Mouse (Mus musculus) heart, adult 2 months (tissue): ENCODE measurements at regions not wholly inside any gene's neighbourhood (a gene's known extent, or its start where the extent isn't known, plus 50 kb on each side); places are given as distances from the start of the nearest gene placed in this dataset.
A peak's percentile ranks its signal among the peaks of the same experiment; 100 is the strongest.

Experiments
- DNase-seq, 2 experiments: peaks; one replicate each; pipeline ENCODE4 v3.0.0; 2021
- H3K27ac ChIP-seq: fragments of 200-600 bp; 2 replicates; pipeline ENCODE4 v1.8.1; 2022
- H3K27me3 ChIP-seq: fragments of 200-500 bp; 2 replicates; pipeline ENCODE4 v1.6.1; 2012; ENCODE audit warnings: mild to moderate bottlenecking, low read length, inconsistent platforms, mixed read lengths; ENCODE audit not compliant: control insufficient read depth, insufficient read depth
- H3K36me3 ChIP-seq: fragments of 200-500 bp; 2 replicates; pipeline ENCODE4 v1.6.1; 2012; ENCODE audit warnings: low read length, inconsistent platforms; ENCODE audit not compliant: control insufficient read depth, insufficient read depth
- H3K4me1 ChIP-seq: fragments of 200-500 bp; 2 replicates; pipeline ENCODE4 v1.6.1; 2011; ENCODE audit warnings: low read length; ENCODE audit not compliant: control insufficient read depth, insufficient read depth
- H3K4me3 ChIP-seq: fragments of 200-600 bp; 2 replicates; pipeline ENCODE4 v1.8.1; 2022
- H3K79me2 ChIP-seq: fragments of 200-500 bp; replicated peaks from 2 replicates; pipeline ENCODE4 v1.6.1; 2012; ENCODE audit warnings: mild to moderate bottlenecking, inconsistent platforms, low read length, moderate library complexity, mixed read lengths; ENCODE audit not compliant: control insufficient read depth, insufficient read depth
- H3K9ac ChIP-seq: fragments of 200-500 bp; 2 replicates; pipeline ENCODE4 v1.6.1; 2012; ENCODE audit warnings: low read depth, mild to moderate bottlenecking, control low read depth, inconsistent platforms, low read length, mixed read lengths
- CTCF ChIP-seq: fragments of 200-600 bp; IDR thresholded peaks from 2 replicates; pipeline ENCODE4 v1.8.1; 2022; ENCODE audit warnings: antibody characterized with exemption, mild to moderate bottlenecking, moderate library complexity
- EP300 ChIP-seq: fragments of 200-500 bp; IDR thresholded peaks from 2 replicates; pipeline ENCODE4 v1.6.1; 2011; ENCODE audit warnings: low read depth, low read length, control low read depth; ENCODE audit not compliant: insufficient read depth
- POLR2A ChIP-seq: fragments of 200-500 bp; IDR thresholded peaks from 2 replicates; pipeline ENCODE4 v1.6.1; 2011; ENCODE audit warnings: mild to moderate bottlenecking, low read depth, low read length, control low read depth; ENCODE audit not compliant: insufficient read depth
- WGBS: fragments of 180-500 bp; shearing (Covaris S2); methylation state at CpG from one replicate; pipeline ENCODE4 v1.1.7; 2018; 5-methylcytosine and 5-hydroxymethylcytosine counted together
- intact Hi-C: fragments of 180-260 bp; cut with DNase I; formaldehyde crosslinking; loops from one replicate; pipeline ENCODE4 v1.15.1; 2025

DNA sequence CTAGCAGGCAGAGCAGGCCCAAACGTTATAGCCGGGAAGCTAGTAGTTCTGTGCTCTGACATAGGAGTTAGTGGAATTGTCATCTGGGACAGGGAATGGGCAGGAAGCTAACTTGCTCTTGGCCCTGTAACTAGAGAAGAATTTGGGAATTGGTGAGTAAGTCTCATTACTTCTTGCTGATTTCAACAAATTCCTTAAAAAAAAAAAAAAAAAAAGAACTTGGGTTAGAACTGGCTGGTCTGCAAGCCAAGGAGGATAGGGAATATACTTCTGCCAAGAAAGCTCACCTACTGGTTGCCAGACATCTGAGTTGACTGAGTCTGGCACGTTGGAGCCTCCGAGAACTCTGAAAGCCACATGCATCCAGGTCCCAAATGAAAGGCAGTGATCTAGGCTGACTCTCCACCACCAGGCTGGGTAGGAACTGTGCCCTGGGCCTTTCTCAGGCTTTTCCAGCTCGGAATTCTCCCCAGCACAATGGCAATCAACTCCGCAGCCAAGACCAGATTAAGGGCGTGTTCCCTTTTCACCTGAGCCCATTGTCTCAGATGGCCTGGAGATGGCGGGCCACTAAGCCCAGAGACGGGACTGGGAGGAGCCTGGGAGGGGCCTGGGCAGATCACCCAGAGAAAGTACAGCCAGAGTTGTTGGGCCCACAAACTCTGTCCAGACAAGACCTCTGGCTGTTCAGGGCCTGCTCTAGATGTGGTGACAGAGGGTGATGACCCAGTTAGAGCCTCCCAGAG is 155.9 kb upstream of the Haao start:
- H3K9ac ChIP-seq, result no peak overlapping the region
- WGBS, result 49% methylated on average over 9 of the region's 9 CpGs
- peak overlapping the region; percentile 57 for H3K27ac ChIP-seq
- intact Hi-C loops, result no loop called here
- no peak overlapping the region for H3K4me3 ChIP-seq
- peaks cover 9% of the 10 kb centered on the region for H3K4me1 ChIP-seq
- H3K27me3 ChIP-seq, result no peaks in the 10 kb centered on the region
- no peaks in the 10 kb centered on the region for H3K79me2 ChIP-seq
- TF ChIP-seq CTCF, result peak; percentile 24
- TF ChIP-seq EP300, result no peak
- DNase-seq, result peak; percentile 66 to 67
- no peaks in the 10 kb centered on the region for H3K36me3 ChIP-seq

DNA sequence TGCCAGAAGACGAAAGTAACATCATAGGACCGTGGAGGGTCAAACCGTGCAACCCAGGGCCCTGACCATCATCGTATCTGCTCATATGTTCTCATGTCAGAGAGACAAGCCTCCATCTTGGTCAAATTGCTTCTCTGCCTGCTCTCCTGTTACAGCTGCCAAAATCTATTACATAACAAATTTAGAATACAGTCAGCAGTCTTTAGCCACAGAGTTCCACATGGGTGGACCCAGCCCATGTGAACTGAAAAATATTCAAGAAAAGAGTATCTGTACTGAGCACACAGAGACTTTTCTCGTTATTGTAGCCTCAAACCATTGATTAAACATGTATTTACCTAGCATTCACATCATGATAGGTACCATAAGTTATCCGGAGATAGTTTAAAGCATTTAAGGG is 155.2 kb upstream of the Haao start:
- Histone ChIP-seq H3K4me1 (peaks cover 9% of the 10 kb centered on the region), H3K9ac (no peak overlapping the region), H3K79me2 (no peaks in the 10 kb centered on the region), H3K27me3 (no peaks in the 10 kb centered on the region), H3K4me3 (no peak overlapping the region), H3K36me3 (no peaks in the 10 kb centered on the region), H3K27ac (peak overlapping the region; percentile 57; the same call in 1 of the 2 replicates)
- WGBS, result 91% methylated on average over 6 of the region's 6 CpGs
- no peak for DNase-seq
- intact Hi-C loops, result no loop called here
- TF ChIP-seq CTCF, result no peak
- TF ChIP-seq POLR2A, result no peak
- no peak for TF ChIP-seq EP300

DNA sequence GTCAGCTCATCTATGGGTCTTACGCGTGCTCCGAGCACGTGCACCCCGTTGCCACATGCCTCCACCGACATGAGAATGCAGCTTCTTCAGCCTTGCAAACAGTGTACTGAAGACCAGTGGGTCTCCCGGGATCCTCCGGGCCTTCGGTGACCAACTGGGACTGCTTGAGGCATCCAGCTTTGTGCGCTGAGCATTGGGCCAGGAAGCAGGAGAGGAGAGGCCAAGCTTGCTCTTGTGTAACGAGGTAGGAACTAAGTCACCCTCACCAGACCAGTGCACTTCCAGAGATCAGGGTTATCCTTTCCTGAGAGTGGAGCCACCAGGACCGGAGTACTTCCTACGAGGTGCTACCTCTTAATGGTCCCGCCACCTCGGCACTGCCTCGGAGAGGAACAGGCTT is 154.6 kb upstream of the Haao start:
- no peak for DNase-seq
- Histone ChIP-seq H3K27ac (no peak overlapping the region), H3K4me3 (no peak overlapping the region), H3K9ac (no peak overlapping the region), H3K79me2 (no peaks in the 10 kb centered on the region), H3K27me3 (no peaks in the 10 kb centered on the region), H3K36me3 (no peaks in the 10 kb centered on the region), H3K4me1 (peaks cover 9% of the 10 kb centered on the region)
- 90% methylated on average over 16 of the region's 16 CpGs for WGBS
- intact Hi-C loops, result no loop called here
- TF ChIP-seq POLR2A, result no peak
- no peak for TF ChIP-seq CTCF
- no peak for TF ChIP-seq EP300

DNA sequence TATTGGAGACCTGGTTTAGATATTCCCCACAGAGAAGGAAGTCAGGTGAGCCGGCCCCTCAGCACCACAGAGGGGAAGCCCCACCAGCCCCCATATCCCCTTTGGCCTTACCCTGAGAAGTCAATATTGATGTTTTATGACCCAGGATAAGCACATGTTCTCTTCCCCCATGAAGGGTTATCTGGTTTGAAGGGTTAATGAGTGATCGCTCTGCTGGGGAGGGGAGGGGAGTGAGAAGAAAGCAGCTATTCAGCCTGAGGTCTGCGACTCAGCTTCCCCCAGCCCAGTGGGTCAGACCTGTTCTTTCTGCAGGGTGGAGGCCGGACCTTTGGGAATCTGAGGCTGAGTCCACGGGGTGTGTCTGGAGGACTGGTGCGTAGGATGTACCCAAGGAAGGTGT is 152.4 kb upstream of the Haao start:
- no peak overlapping the region for H3K4me3 ChIP-seq
- peaks cover 9% of the 10 kb centered on the region for H3K4me1 ChIP-seq
- DNase-seq, result no peak
- 93% methylated on average over 6 of the region's 6 CpGs for WGBS
- no peaks in the 10 kb centered on the region for H3K27me3 ChIP-seq
- intact Hi-C loops, result no loop called here
- H3K79me2 ChIP-seq, result no peaks in the 10 kb centered on the region
- no peaks in the 10 kb centered on the region for H3K36me3 ChIP-seq
- no peak overlapping the region for H3K27ac ChIP-seq
- H3K9ac ChIP-seq, result no peak overlapping the region
- no peak for TF ChIP-seq CTCF
- no peak for TF ChIP-seq EP300
- TF ChIP-seq POLR2A, result no peak

DNA sequence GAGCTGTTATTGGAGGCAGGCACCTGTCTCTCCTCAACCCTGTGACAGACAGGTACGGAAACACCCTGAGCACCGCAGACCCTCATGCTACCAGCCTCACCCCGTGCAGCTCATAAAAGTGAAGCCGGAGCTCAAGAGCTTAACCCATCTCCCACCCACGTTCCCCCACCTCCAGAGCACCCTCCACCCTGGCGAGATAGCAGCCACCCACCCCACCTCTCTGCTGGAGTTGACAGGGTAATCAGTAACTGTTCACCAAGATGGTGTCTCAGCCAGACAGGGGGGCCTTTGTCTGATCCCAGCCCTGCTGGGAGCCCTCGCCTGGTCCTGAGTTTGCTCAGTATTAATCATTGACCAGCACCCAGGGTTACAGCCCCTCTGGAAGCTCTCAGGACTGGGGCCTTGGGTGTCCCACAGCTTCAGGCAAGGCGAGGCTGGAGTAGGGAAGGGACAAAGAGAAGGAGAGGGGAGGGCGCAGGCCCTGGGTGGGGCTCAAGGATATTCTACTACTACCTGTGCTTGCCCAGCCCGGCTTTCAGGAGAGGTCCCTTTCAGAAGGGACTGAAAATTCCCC is 151.3 kb upstream of the Haao start:
- H3K4me3 ChIP-seq, result no peak overlapping the region
- no peak overlapping the region for H3K27ac ChIP-seq
- no peaks in the 10 kb centered on the region for H3K27me3 ChIP-seq
- H3K4me1 ChIP-seq, result peaks cover 5% of the 10 kb centered on the region
- DNase-seq, result no peak
- no peaks in the 10 kb centered on the region for H3K79me2 ChIP-seq
- H3K36me3 ChIP-seq, result no peaks in the 10 kb centered on the region
- TF ChIP-seq CTCF (no peak), POLR2A (no peak), EP300 (no peak)
- no peak overlapping the region for H3K9ac ChIP-seq
- WGBS, result 87% methylated on average over 10 of the region's 10 CpGs
- intact Hi-C loops, result no loop called here

DNA sequence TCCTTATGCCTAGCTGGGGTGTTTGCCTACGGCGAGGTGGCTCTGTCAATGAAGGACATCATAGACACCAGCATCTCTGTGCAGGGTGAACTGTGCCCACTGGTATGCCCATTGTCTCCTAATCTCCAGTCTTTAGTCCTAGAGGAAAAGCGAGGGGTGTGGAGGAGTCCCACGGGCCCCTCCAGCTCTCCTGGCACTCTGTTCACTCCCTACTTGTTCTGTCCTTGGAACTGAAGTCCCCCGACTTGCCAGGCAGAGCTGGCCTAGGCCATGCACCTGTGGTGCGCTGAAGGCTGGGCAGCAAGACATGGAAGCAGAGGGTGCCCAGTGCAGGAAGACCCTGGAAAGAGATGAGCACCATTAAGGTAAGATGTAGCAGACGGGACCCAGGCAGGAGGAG is 150.6 kb upstream of the Haao start:
- Histone ChIP-seq H3K27me3 (no peaks in the 10 kb centered on the region), H3K4me3 (no peak overlapping the region), H3K4me1 (peaks cover 2% of the 10 kb centered on the region), H3K9ac (no peak overlapping the region), H3K36me3 (no peaks in the 10 kb centered on the region), H3K27ac (no peak overlapping the region), H3K79me2 (no peaks in the 10 kb centered on the region)
- intact Hi-C loops, result no loop called here
- no peak for TF ChIP-seq CTCF
- no peak for TF ChIP-seq EP300
- TF ChIP-seq POLR2A, result no peak
- WGBS, result 90% methylated on average over 7 of the region's 7 CpGs
- no peak for DNase-seq
